In genomic region chr13:46627841-46628240, GRCm38 (mm10) we compare ENCODE assay signal across 8 mouse cellular contexts. TPM values are rescaled to one million over a fixed set of nuclear protein-coding genes. Genes with fewer than 3 reads are reported as not detected.
DNase-seq lines count a peak whose midpoint lies in the region; ATAC-seq and TF ChIP-seq lines count a peak whose summit lies in the region.

No protein-coding gene starts in this region.

- WGBS in lung, adult 2 months = 58% methylated on average over 10 of the region's 10 CpGs
- 86% methylated on average over 10 of the region's 10 CpGs for WGBS in liver, postnatal 0 days (ENCODE audit: insufficient replicate concordance)

- no peaks in the 10 kb centered on the region for H3K36me3 ChIP-seq in liver, postnatal 0 days (replicated peaks; ENCODE audit: insufficient read depth, low read length)

- H3K4me2 ChIP-seq in liver, postnatal 0 days (ENCODE audit: low read depth, low read length) = no peak overlapping the region

- no peaks in the 10 kb centered on the region for H3K9me3 ChIP-seq in liver, postnatal 0 days (ENCODE audit: low read length)

- DNase-seq in gastrocnemius, postnatal 14 days = peak; percentile 42
- DNase-seq in gastrocnemius, adult 8-10 months (ENCODE audit: low spot score in 2 of 2) = no peak
- DNase-seq in lung, postnatal 10 days = peak; percentile 81
- no peak for DNase-seq in lung, adult 2 months
- DNase-seq in left cerebral cortex, postnatal 25 days (ENCODE audit: low spot score in 2 of 2) = peak; percentile 52 to 71
- DNase-seq in thymus, postnatal 25 days = no peak
- DNase-seq in liver, postnatal 0 days = no peak

- H3K27ac ChIP-seq in embryonic fibroblast, embryonic 13.5 days (ENCODE audit: insufficient read depth, low read length) = peak overlapping the region; percentile 94
- H3K27ac ChIP-seq in liver, postnatal 0 days (ENCODE audit: low read depth) = no peak overlapping the region

- intact Hi-C loops in gastrocnemius, postnatal 14 days (cut with DNase I; ENCODE audit: low total_unique reads) = no loop called here
- intact Hi-C loops in left cerebral cortex, postnatal 25 days (cut with DNase I) = no loop called here

- no peaks in the 10 kb centered on the region for H3K27me3 ChIP-seq in liver, postnatal 0 days (ENCODE audit: insufficient read depth, low read length)

- no peak overlapping the region for H3K9ac ChIP-seq in liver, postnatal 0 days (replicated peaks)

- TF ChIP-seq CTCF in lung, adult 2 months (IDR thresholded peaks at IDR 0.05; ENCODE audit: insufficient read depth, low read length) = no peak
- no peak for TF ChIP-seq CTCF in embryonic fibroblast, embryonic 13.5 days (IDR thresholded peaks at IDR 0.05; ENCODE audit: borderline replicate concordance, insufficient read depth, low read length)
- TF ChIP-seq CTCF in liver, postnatal 0 days (IDR thresholded peaks at IDR 0.05; ENCODE audit: low read depth) = no peak

- TF ChIP-seq POLR2A in lung, adult 2 months (IDR thresholded peaks at IDR 0.05; ENCODE audit: borderline replicate concordance, extremely low read depth, low read depth, low read length) = no peak
- no peak for TF ChIP-seq POLR2A in embryonic fibroblast, embryonic 13.5 days (IDR thresholded peaks at IDR 0.05; ENCODE audit: low read depth, low read length)

- ATAC-seq in liver, postnatal 0 days = no peak

- no peak overlapping the region for H3K4me3 ChIP-seq in lung, adult 2 months (replicated peaks; ENCODE audit: extremely low read depth, low read depth, low read length)
- H3K4me3 ChIP-seq in embryonic fibroblast, embryonic 13.5 days (ENCODE audit: insufficient read depth, low read length) = no peak overlapping the region
- H3K4me3 ChIP-seq in liver, postnatal 0 days (ENCODE audit: low read depth, low read length) = no peak overlapping the region

- TF ChIP-seq EP300 in liver, postnatal 0 days (IDR thresholded peaks at IDR 0.05; ENCODE audit: low read depth) = no peak

- no peaks in the 10 kb centered on the region for H3K4me1 ChIP-seq in lung, adult 2 months (ENCODE audit: control insufficient read depth, insufficient read depth, low read length)
- H3K4me1 ChIP-seq in embryonic fibroblast, embryonic 13.5 days (ENCODE audit: control insufficient read depth, insufficient read depth, low read length) = 0 out of 2 replicates have a peak, but pooled peaks cover 4% of the 10 kb centered on the region
- no peaks in the 10 kb centered on the region for H3K4me1 ChIP-seq in liver, postnatal 0 days (ENCODE audit: insufficient read depth)

RNA-seq across cellular contexts. Expression of gene Fam8a1, which starts 41.5 kb away (rescaled TPM):
- 10 to 100 TPM; 20.4 to 21.9 TPM for total RNA-seq in gastrocnemius, postnatal 14 days (2021)
- 10 to 100 TPM; 33.0 to 40.0 (median 35.2) TPM for total RNA-seq in gastrocnemius, adult 8-10 months (2022)
- 16.9 and 23.4 TPM in 2 replicates for polyA plus RNA-seq in lung, adult 2 months (2012; rRNA removed)
- polyA plus RNA-seq in embryonic fibroblast, embryonic 13.5 days (2011; ENCODE audit: insufficient read length, low read depth, missing spikeins) = 92.8 and 94.2 TPM in 2 replicates
- 10 to 100 TPM; 82.9 to 85.4 TPM for total RNA-seq in left cerebral cortex, postnatal 25 days (2021)
- 4.4 TPM in 2 replicates for polyA plus RNA-seq in liver, postnatal 0 days (2015; fragmentation: Nextera tagmentation; extraction: Ambion mirVana)

Comparison
In these comparisons a context has a peak if more than half of its experiments do, and no peak if none do; other contexts are left out.
1. DNase-seq: peak in gastrocnemius, postnatal 14 days (single experiment), lung, postnatal 10 days (single experiment) and left cerebral cortex, postnatal 25 days (2 of 2); none in gastrocnemius, adult 8-10 months (0 of 2), lung, adult 2 months (single experiment), thymus, postnatal 25 days (single experiment) and liver, postnatal 0 days (single experiment).